Mouse (Mus musculus) intestine, embryonic 14.5 days (tissue): ENCODE measurements around the gene Plin5. TPM values are rescaled to one million over a fixed set of nuclear protein-coding genes. Genes with fewer than 3 reads are reported as not detected.
"Not testable (repeated sequence)": the region's sequence is repeated elsewhere in the genome, so short reads cannot be mapped to it uniquely, and the experiment has no call there.

Experiments used
- ATAC-seq: fragments of 200-750 bp; cut with Nextera tagmentation; replicated peaks from 2 replicates; pipeline ENCODE4 v1.8.0; 2017; ENCODE audit warnings: low read depth, moderate number of reproducible peaks, moderate TSS enrichment, moderate library complexity; ENCODE audit not compliant: low FRiP score, low TSS enrichment
- DNase-seq: peaks from one replicate; pipeline ENCODE4 v3.0.0-alpha.2; 2018; ENCODE audit warnings: low spot score
- H3K27ac ChIP-seq: fragments of 300-500 bp; sonication (generic); 2 replicates; pipeline ENCODE4 v1.5.1; 2014; ENCODE audit warnings: low read depth, mild to moderate bottlenecking, control low read depth
- H3K27me3 ChIP-seq: fragments of 300-500 bp; sonication (generic); replicated peaks from 2 replicates; pipeline ENCODE4 v1.6.1; 2014; ENCODE audit warnings: low read length, control low read depth; ENCODE audit not compliant: control insufficient read depth, insufficient read depth
- H3K36me3 ChIP-seq: fragments of 300-500 bp; sonication (generic); 2 replicates; pipeline ENCODE4 v1.6.1; 2014; ENCODE audit warnings: low read length, control low read depth; ENCODE audit not compliant: control insufficient read depth, insufficient read depth
- H3K4me1 ChIP-seq: fragments of 300-500 bp; sonication (generic); replicated peaks from 2 replicates; pipeline ENCODE4 v1.6.1; 2014; ENCODE audit warnings: low read length, control low read depth, mixed read lengths; ENCODE audit not compliant: control insufficient read depth, insufficient read depth
- H3K4me2 ChIP-seq: fragments of 300-500 bp; sonication (generic); 2 replicates; pipeline ENCODE4 v1.6.1; 2014; ENCODE audit warnings: low read length
- H3K4me3 ChIP-seq: fragments of 300-500 bp; sonication (generic); 2 replicates; pipeline ENCODE4 v1.5.1; 2014; ENCODE audit warnings: low read depth, low read length, control low read depth, mixed read lengths
- H3K9ac ChIP-seq: fragments of 300-500 bp; sonication (generic); 2 replicates; pipeline ENCODE4 v1.6.1; 2014; ENCODE audit warnings: mild to moderate bottlenecking, low read length
- H3K9me3 ChIP-seq: fragments of 300-500 bp; sonication (generic); 2 replicates; pipeline ENCODE4 v1.6.1; 2016; ENCODE audit warnings: low read length, control low read depth; ENCODE audit not compliant: control insufficient read depth
- WGBS: fragments of 180-500 bp; shearing (Covaris S2); extraction: QIAGEN DNeasy Blood & Tissue Kit; methylation state at CpG from one replicate; pipeline ENCODE4 v1.1.7; 2014; 5-methylcytosine and 5-hydroxymethylcytosine counted together
- polyA plus RNA-seq: library from polyadenylated mRNA; unstranded; fragments of >200 nt; fragmentation: Nextera tagmentation; extraction: Ambion mirVana; gene quantifications from 2 replicates; pipeline ENCODE4 v1.2.1, GENCODE M21; 2014

Gene Plin5
- polyA plus RNA-seq, 1 experiment from 2014 or later, result 0.58 TPM

GRCm38 (mm10) chr17:56098180-56098579 is 19.2 kb downstream of the Plin5 start:
- WGBS, result 95% methylated on average over 8 of the region's 8 CpGs
- ATAC-seq, result no peak
- H3K27ac ChIP-seq, result no peak overlapping the region
- H3K9me3 ChIP-seq, result no peaks in the 10 kb centered on the region
- H3K4me1 ChIP-seq, result no peaks in the 10 kb centered on the region
- no peaks in the 10 kb centered on the region for H3K27me3 ChIP-seq
- DNase-seq, result no peak
- H3K4me3 ChIP-seq, result no peak overlapping the region
- H3K4me2 ChIP-seq, result no peak overlapping the region
- H3K36me3 ChIP-seq, result peaks cover 87% of the 10 kb centered on the region
- H3K9ac ChIP-seq, result no peak overlapping the region

GRCm38 (mm10) chr17:56096883-56097282 is 20.5 kb downstream of the Plin5 start:
- no peak overlapping the region for H3K4me2 ChIP-seq
- H3K4me3 ChIP-seq, result no peak overlapping the region
- H3K4me1 ChIP-seq, result no peaks in the 10 kb centered on the region
- H3K27ac ChIP-seq, result no peak overlapping the region
- peaks cover 81% of the 10 kb centered on the region for H3K36me3 ChIP-seq
- no peaks in the 10 kb centered on the region for H3K9me3 ChIP-seq
- H3K27me3 ChIP-seq, result no peaks in the 10 kb centered on the region
- H3K9ac ChIP-seq, result no peak overlapping the region
- DNase-seq (no peak), ATAC-seq (no peak)
- 88% methylated on average over 12 of the region's 12 CpGs for WGBS

DNA sequence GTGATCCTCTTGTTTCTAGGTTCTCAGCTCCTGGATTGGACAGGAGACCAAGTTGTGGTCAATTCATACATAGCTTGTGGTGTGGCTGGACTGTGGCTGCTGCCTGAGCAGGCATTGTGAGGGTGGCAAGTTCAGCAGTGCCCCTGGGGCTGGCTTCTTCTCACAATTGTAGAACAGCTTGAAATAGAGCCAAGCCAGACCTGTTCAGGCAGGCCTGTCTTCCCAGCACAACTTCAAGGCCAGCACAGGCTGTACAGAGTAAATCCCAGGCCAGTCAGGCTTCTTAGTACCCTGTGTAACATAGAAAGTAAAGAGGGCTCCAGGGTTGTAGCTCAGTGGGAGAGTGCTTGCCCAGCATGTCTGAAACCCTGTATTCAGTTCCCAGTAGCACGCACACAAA is 24.6 kb downstream of the Plin5 start:
- ATAC-seq, result no peak
- H3K4me1 ChIP-seq, result no peaks in the 10 kb centered on the region
- H3K27me3 ChIP-seq, result no peaks in the 10 kb centered on the region
- H3K27ac ChIP-seq, result no peak overlapping the region
- peaks cover 67% of the 10 kb centered on the region for H3K36me3 ChIP-seq
- H3K9ac ChIP-seq, result no peak overlapping the region
- H3K9me3 ChIP-seq, result no peaks in the 10 kb centered on the region
- DNase-seq, result no peak
- H3K4me2 ChIP-seq, result no peak overlapping the region
- 100% methylated on average over 1 of the region's 1 CpGs for WGBS
- H3K4me3 ChIP-seq, result no peak overlapping the region

- no peak for DNase-seq
- H3K4me3 ChIP-seq, result no peak overlapping the region
- no peak overlapping the region for H3K9ac ChIP-seq
- H3K4me2 ChIP-seq, result no peak overlapping the region
- no peaks in the 10 kb centered on the region for H3K9me3 ChIP-seq
- no peak for ATAC-seq
- no peak overlapping the region for H3K27ac ChIP-seq
- no peaks in the 10 kb centered on the region for H3K4me1 ChIP-seq
- 100% methylated on average over 1 of the region's 1 CpGs for WGBS
- no peaks in the 10 kb centered on the region for H3K27me3 ChIP-seq
- peaks cover 63% of the 10 kb centered on the region for H3K36me3 ChIP-seq
Measured at GRCm38 (mm10) chr17:56092312-56092711, 25.1 kb downstream of the Plin5 start.

GRCm38 (mm10) chr17:56080781-56081585 is 36.4 kb downstream of the Plin5 start:
- Histone ChIP-seq H3K4me3 (peak overlapping the region; percentile 95), H3K36me3 (peaks cover 27% of the 10 kb centered on the region), H3K9me3 (no peaks in the 10 kb centered on the region), H3K9ac (peak overlapping the region; percentile 74), H3K4me1 (peaks cover 17% of the 10 kb centered on the region), H3K27me3 (no peaks in the 10 kb centered on the region), H3K27ac (no peak overlapping the region), H3K4me2 (peak overlapping the region; percentile 97)
- 7% methylated on average over 8 of the region's 8 CpGs for WGBS
- DNase-seq (peak; percentile 73), ATAC-seq (peak; percentile 12; the same call in 1 of the 2 replicates)

- Histone ChIP-seq H3K4me2 (peak overlapping the region; percentile 97), H3K9me3 (no peaks in the 10 kb centered on the region), H3K9ac (peak overlapping the region; percentile 74), H3K27me3 (no peaks in the 10 kb centered on the region), H3K4me1 (peaks cover 24% of the 10 kb centered on the region), H3K4me3 (peak overlapping the region; percentile 95), H3K36me3 (peaks cover 22% of the 10 kb centered on the region), H3K27ac (0 out of 2 replicates have a peak overlapping the region, but pooled peaks have one; percentile 22)
- WGBS, result 1% methylated on average over 11 of the region's 11 CpGs
- DNase-seq (no peak), ATAC-seq (no peak)
Measured at GRCm38 (mm10) chr17:56079921-56080320, 37.5 kb downstream of the Plin5 start.

DNA sequence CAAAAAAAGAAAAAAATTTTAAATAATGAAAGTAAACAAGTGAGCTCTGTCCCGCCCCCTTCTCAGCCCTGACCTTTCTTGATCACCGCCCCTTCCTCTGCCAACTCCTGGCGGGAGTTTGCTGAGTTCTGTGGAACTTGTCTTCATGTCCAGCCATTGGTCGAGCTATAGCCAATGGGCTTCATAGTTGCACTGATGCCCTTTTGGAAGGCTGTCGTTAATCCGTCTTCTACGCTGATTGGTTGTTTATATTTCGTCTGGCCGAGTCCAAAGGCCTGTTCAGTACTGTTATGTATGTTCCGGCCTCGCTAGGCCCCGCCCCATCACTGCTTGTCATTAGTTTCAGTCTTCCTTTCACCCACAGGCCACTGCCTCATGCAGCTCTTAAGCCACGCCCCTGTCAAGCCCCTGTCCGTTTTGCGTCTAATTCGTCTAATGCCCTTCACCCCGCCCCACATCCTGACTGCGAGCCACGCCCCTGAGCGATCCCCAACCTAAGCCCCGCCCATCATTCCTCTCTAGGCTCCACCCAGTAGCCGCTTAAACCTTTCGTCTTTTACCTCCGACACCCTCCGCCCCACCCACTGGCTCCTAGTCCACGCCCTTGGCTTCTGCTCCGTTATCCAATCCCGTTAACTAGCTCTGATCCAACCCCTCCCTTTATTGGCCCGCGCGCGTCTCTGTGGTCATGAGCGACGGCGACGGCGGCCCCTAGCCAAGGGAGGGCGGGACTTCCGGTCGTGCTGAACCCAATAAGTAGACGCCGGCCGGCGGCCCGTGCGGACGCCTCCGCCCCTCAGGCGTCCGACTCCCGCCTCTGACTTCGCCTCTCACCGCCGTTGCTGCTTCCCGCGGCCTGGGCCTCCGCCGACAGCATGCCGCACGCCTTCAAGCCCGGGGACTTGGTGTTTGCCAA is 38.3 kb downstream of the Plin5 start, which contains the start of gene Hdgfl2:
Gene Hdgfl2, plus strand, starts transcription at position 755 of the 916 bp plus-strand sequence.
- Histone ChIP-seq H3K27me3 (no peaks in the 10 kb centered on the region), H3K4me1 (peaks cover 25% of the 10 kb centered on the region), H3K36me3 (peaks cover 18% of the 10 kb centered on the region), H3K9me3 (no peaks in the 10 kb centered on the region), H3K27ac (peak within 1 kb of the TSS; percentile 54; the same call in 1 of the 2 replicates), H3K4me2 (peak within 1 kb of the TSS; percentile 97), H3K4me3 (peak within 1 kb of the TSS; percentile 95), H3K9ac (peak within 1 kb of the TSS; percentile 74)
- ATAC-seq, result peak; percentile 92
- DNase-seq, result peak; percentile 98
- WGBS, result under 1% methylated on average over 61 of the region's 61 CpGs

DNA sequence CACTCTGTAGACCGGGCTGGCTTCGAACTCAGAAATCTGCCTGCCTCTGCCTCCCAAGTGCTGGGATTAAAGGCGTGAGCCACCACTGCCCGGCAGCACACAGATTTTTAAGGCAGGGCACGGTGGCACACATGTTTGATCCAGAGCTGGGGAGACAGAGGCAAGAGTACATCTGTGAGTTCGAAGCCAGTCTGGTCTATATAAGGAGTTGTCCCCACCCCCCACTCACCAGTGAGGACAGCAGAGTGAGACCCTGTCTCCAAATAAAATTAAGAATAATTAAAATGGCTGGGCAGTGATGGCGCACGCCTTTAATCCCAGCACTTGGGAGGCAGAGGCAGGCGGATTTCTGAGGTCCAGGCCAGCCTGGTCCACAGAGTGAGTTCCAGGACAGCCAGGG is 39.0 kb downstream of the Plin5 start:
- DNase-seq, H3K9ac ChIP-seq, H3K27me3 ChIP-seq, ATAC-seq, H3K9me3 ChIP-seq: not testable (repeated sequence)
- peaks cover 29% of the 10 kb centered on the region for H3K4me1 ChIP-seq
- WGBS, result 66% methylated on average over 9 of the region's 9 CpGs
- peak overlapping the region; percentile 39 for H3K4me2 ChIP-seq
- peak overlapping the region; percentile 54; the same call in 1 of the 2 replicates for H3K27ac ChIP-seq
- peaks cover 13% of the 10 kb centered on the region for H3K36me3 ChIP-seq
- peak overlapping the region; percentile 95; the same call in 1 of the 2 replicates for H3K4me3 ChIP-seq
